Comparison of ENCODE assay signal across 9 mouse cellular contexts in genomic region chr17:34629796-34630603, GRCm38 (mm10). TPM values are rescaled to one million over a fixed set of nuclear protein-coding genes. Genes with fewer than 3 reads are reported as not detected.
A peak's percentile ranks its signal among the peaks of the same experiment; 100 is the strongest.
DNase-seq lines count a peak whose midpoint lies in the region; ATAC-seq lines count a peak whose summit lies in the region.
"Had no signal": no experiment of that assay in that cellular context is flagged by ENCODE, and none has a peak within 500 bp of the region (broad histone marks: within the 10 kb centered on the region; RNA-seq: fewer than 3 reads in every experiment).

No protein-coding gene starts in this region.

- peak overlapping the region; percentile 12; the same call in 1 of the 2 replicates for H3K4me3 ChIP-seq in kidney, embryonic 16.5 days (ENCODE audit: low read length)
- H3K4me3 ChIP-seq in hindbrain, embryonic 16.5 days (ENCODE audit: low read length), result peak overlapping the region; percentile 62
- H3K4me3 ChIP-seq in neural tube, embryonic 15.5 days (replicated peaks), result peak overlapping the region; percentile 78

- no peak for ATAC-seq in kidney, embryonic 16.5 days (ENCODE audit: low FRiP score, low TSS enrichment)
- no peak for ATAC-seq in hindbrain, embryonic 16.5 days
- no peak for ATAC-seq in neural tube, embryonic 15.5 days (ENCODE audit: low FRiP score)

- WGBS in kidney, embryonic 16.5 days, result 17% methylated on average over 12 of the region's 12 CpGs
- 17% methylated on average over 12 of the region's 12 CpGs for WGBS in hindbrain, embryonic 16.5 days
- 15% methylated on average over 12 of the region's 12 CpGs for WGBS in neural tube, embryonic 15.5 days

- no peak for DNase-seq in kidney, postnatal 10 days
- DNase-seq in cerebellum, adult 9-10 months, result peak; percentile 86
- no peak for DNase-seq in yolk sac, embryonic 10.5 days (ENCODE audit: low spot score)
- DNase-seq in urinary bladder, postnatal 36 days (ENCODE audit: low spot score in 2 of 2), result no peak
- DNase-seq in ovary, adult 18-20 months (ENCODE audit: low spot score), result no peak

- H3K9me3 ChIP-seq in kidney, embryonic 16.5 days (ENCODE audit: low read length), result no peaks in the 10 kb centered on the region
- H3K9me3 ChIP-seq in hindbrain, embryonic 16.5 days (ENCODE audit: control insufficient read depth, low read length), result no peaks in the 10 kb centered on the region
- no peaks in the 10 kb centered on the region for H3K9me3 ChIP-seq in neural tube, embryonic 15.5 days (replicated peaks)

- H3K4me2 ChIP-seq in kidney, embryonic 16.5 days (replicated peaks; ENCODE audit: low read depth, low read length), result peak overlapping the region; percentile 87
- peak overlapping the region; percentile 84 for H3K4me2 ChIP-seq in hindbrain, embryonic 16.5 days (ENCODE audit: low read length)
- peak overlapping the region; percentile 90 for H3K4me2 ChIP-seq in neural tube, embryonic 15.5 days

- H3K36me3 ChIP-seq in kidney, embryonic 16.5 days (ENCODE audit: insufficient read depth, low read length), result 0 out of 2 replicates have a peak, but pooled peaks cover 6% of the 10 kb centered on the region
- no peaks in the 10 kb centered on the region for H3K36me3 ChIP-seq in hindbrain, embryonic 16.5 days (ENCODE audit: control insufficient read depth, insufficient read depth, low read length)
- no peaks in the 10 kb centered on the region for H3K36me3 ChIP-seq in neural tube, embryonic 15.5 days

- no peak overlapping the region for H3K9ac ChIP-seq in kidney, embryonic 16.5 days (replicated peaks; ENCODE audit: low read length)
- peak overlapping the region; percentile 65 for H3K9ac ChIP-seq in hindbrain, embryonic 16.5 days (ENCODE audit: low read depth, low read length)
- H3K9ac ChIP-seq in neural tube, embryonic 15.5 days (replicated peaks), result peak overlapping the region; percentile 44
- H3K9ac ChIP-seq: liver, embryonic 14.5 days had no signal

- H3K27ac ChIP-seq in kidney, embryonic 16.5 days (ENCODE audit: low read length), result no peak overlapping the region
- peak overlapping the region; percentile 19; the same call in 1 of the 2 replicates for H3K27ac ChIP-seq in hindbrain, embryonic 16.5 days (ENCODE audit: low read depth, low read length)
- H3K27ac ChIP-seq in neural tube, embryonic 15.5 days (replicated peaks), result 0 out of 2 replicates have a peak overlapping the region, but pooled peaks have one; percentile 93
- H3K27ac ChIP-seq: liver, embryonic 14.5 days had no signal

- peaks cover 26% of the 10 kb centered on the region for H3K27me3 ChIP-seq in kidney, embryonic 16.5 days (ENCODE audit: insufficient read depth, low read length)
- peaks cover 3% of the 10 kb centered on the region; the same call in 1 of the 2 replicates for H3K27me3 ChIP-seq in hindbrain, embryonic 16.5 days (replicated peaks; ENCODE audit: control insufficient read depth, insufficient read depth, low read length)
- peaks cover 14% of the 10 kb centered on the region for H3K27me3 ChIP-seq in neural tube, embryonic 15.5 days (replicated peaks)

- H3K4me1 ChIP-seq in kidney, embryonic 16.5 days (ENCODE audit: insufficient read depth, low read length), result peaks cover 54% of the 10 kb centered on the region
- H3K4me1 ChIP-seq in hindbrain, embryonic 16.5 days (ENCODE audit: control insufficient read depth, insufficient read depth, low read depth, low read length), result peaks cover 45% of the 10 kb centered on the region
- H3K4me1 ChIP-seq in neural tube, embryonic 15.5 days, result peaks cover 69% of the 10 kb centered on the region

RNA-seq across cellular contexts. Expression of gene Prrt1, which starts 0.7 kb away (rescaled TPM):
- 0.23 and 0.29 TPM in 2 replicates for polyA plus RNA-seq in kidney, embryonic 16.5 days (2015; fragmentation: Nextera tagmentation; extraction: Ambion mirVana)
- polyA plus RNA-seq in hindbrain, embryonic 16.5 days (2015; fragmentation: Nextera tagmentation; extraction: Ambion mirVana), result 6.8 and 8.1 TPM in 2 replicates
- polyA plus RNA-seq in neural tube, embryonic 15.5 days (2015; fragmentation: Nextera tagmentation; extraction: Ambion mirVana), result 6.3 and 7.3 TPM in 2 replicates

RNA-seq across cellular contexts. Expression of gene Ppt2, which starts 1.7 kb away (rescaled TPM):
- polyA plus RNA-seq in kidney, embryonic 16.5 days (2015; fragmentation: Nextera tagmentation; extraction: Ambion mirVana), result 47.3 and 53.7 TPM in 2 replicates
- polyA plus RNA-seq in hindbrain, embryonic 16.5 days (2015; fragmentation: Nextera tagmentation; extraction: Ambion mirVana), result 19.9 and 23.5 TPM in 2 replicates
- 20.1 and 21.3 TPM in 2 replicates for polyA plus RNA-seq in neural tube, embryonic 15.5 days (2015; fragmentation: Nextera tagmentation; extraction: Ambion mirVana)

RNA-seq across cellular contexts. Expression of gene Egfl8, which starts 14.2 kb away (rescaled TPM):
- 4.0 and 6.0 TPM in 2 replicates for polyA plus RNA-seq in kidney, embryonic 16.5 days (2015; fragmentation: Nextera tagmentation; extraction: Ambion mirVana)
- 8.3 and 9.5 TPM in 2 replicates for polyA plus RNA-seq in hindbrain, embryonic 16.5 days (2015; fragmentation: Nextera tagmentation; extraction: Ambion mirVana)
- polyA plus RNA-seq in neural tube, embryonic 15.5 days (2015; fragmentation: Nextera tagmentation; extraction: Ambion mirVana), result 12.3 and 14.9 TPM in 2 replicates

RNA-seq across cellular contexts. Expression of gene Fkbpl, which starts 14.6 kb away (rescaled TPM):
- polyA plus RNA-seq in kidney, embryonic 16.5 days (2015; fragmentation: Nextera tagmentation; extraction: Ambion mirVana), result 17.5 and 17.7 TPM in 2 replicates
- 13.5 and 17.0 TPM in 2 replicates for polyA plus RNA-seq in hindbrain, embryonic 16.5 days (2015; fragmentation: Nextera tagmentation; extraction: Ambion mirVana)
- polyA plus RNA-seq in neural tube, embryonic 15.5 days (2015; fragmentation: Nextera tagmentation; extraction: Ambion mirVana), result 14.9 and 15.8 TPM in 2 replicates

RNA-seq across cellular contexts. Expression of gene Atf6b, which starts 16.9 kb away (rescaled TPM):
- 103 and 106 TPM in 2 replicates for polyA plus RNA-seq in kidney, embryonic 16.5 days (2015; fragmentation: Nextera tagmentation; extraction: Ambion mirVana)
- polyA plus RNA-seq in hindbrain, embryonic 16.5 days (2015; fragmentation: Nextera tagmentation; extraction: Ambion mirVana), result 110 and 121 TPM in 2 replicates
- 109 and 112 TPM in 2 replicates for polyA plus RNA-seq in neural tube, embryonic 15.5 days (2015; fragmentation: Nextera tagmentation; extraction: Ambion mirVana)

Comparison
In these comparisons a context has a peak if more than half of its experiments do, and no peak if none do; other contexts are left out.
1. H3K4me3 ChIP-seq: peak in every context shown above with its lines; median percentile 78 in neural tube, embryonic 15.5 days; 62 in hindbrain, embryonic 16.5 days; 12 in kidney, embryonic 16.5 days.